Mouse (Mus musculus) ES-Bruce4 (cell line): Measurements from ENCODE around the gene Pygm.

ENCODE experiments used
- CTCF ChIP-seq: IDR thresholded peaks from one replicate; pipeline ENCODE4 v1.8.1; 2011; ENCODE audit warnings: low read depth, low read length
- POLR2A ChIP-seq: IDR thresholded peaks from one replicate; pipeline ENCODE4 v1.8.1; 2011; ENCODE audit warnings: low read length; ENCODE audit not compliant: insufficient read depth

GRCm38 (mm10) chr19:6339890-6340504, 44.2 kb upstream of the Pygm start:
- peak; percentile 73 for TF ChIP-seq CTCF
- TF ChIP-seq POLR2A: no peak
